Mouse (Mus musculus): ENCODE results near the gene Gm13101.
"Not testable (repeated sequence)": the region's sequence is repeated elsewhere in the genome, so short reads cannot be mapped to it uniquely, and the experiment has no call there.

The Gm13101 gene

GRCm38 (mm10) chr4:143966850-143967249 lies at the start of gene Gm13101:
Gene Gm13101 (minus strand): TSS chr4:143966950.
- not testable (repeated sequence) for DNase-seq

- not testable (repeated sequence) for DNase-seq
These were observed 27.5 kb upstream of the Gm13101 start, which contains the start of gene Pramef17 for GRCm38 (mm10) chr4:143994269-143994668. Gene Pramef17 (minus strand): TSS chr4:143994369.

- peak; percentile 25 to 49 for DNase-seq
These were observed 21.4 kb upstream of the Gm13101 start for GRCm38 (mm10) chr4:143988126-143988525.

- DNase-seq = peak; percentile 4 to 34
These were observed 20.8 kb upstream of the Gm13101 start for GRCm38 (mm10) chr4:143987475-143987941.

GRCm38 (mm10) chr4:143985733-143986132 lies 19.0 kb upstream of the Gm13101 start:
- DNase-seq = peak; percentile 10 to 23

- peak in 1 of 2 experiments; percentile 9 for DNase-seq
These were observed 18.4 kb upstream of the Gm13101 start for GRCm38 (mm10) chr4:143985165-143985564.

GRCm38 (mm10) chr4:143983446-143983845 lies 16.7 kb upstream of the Gm13101 start:
- not testable (repeated sequence) for DNase-seq

GRCm38 (mm10) chr4:143950916-143951315 lies 15.8 kb downstream of the Gm13101 start, which contains the start of gene Pramef25:
Gene Pramef25 (minus strand): TSS chr4:143951016.
- DNase-seq = not testable (repeated sequence)
